ENCODE assay signal across 14 mouse cellular contexts in the genomic region with DNA sequence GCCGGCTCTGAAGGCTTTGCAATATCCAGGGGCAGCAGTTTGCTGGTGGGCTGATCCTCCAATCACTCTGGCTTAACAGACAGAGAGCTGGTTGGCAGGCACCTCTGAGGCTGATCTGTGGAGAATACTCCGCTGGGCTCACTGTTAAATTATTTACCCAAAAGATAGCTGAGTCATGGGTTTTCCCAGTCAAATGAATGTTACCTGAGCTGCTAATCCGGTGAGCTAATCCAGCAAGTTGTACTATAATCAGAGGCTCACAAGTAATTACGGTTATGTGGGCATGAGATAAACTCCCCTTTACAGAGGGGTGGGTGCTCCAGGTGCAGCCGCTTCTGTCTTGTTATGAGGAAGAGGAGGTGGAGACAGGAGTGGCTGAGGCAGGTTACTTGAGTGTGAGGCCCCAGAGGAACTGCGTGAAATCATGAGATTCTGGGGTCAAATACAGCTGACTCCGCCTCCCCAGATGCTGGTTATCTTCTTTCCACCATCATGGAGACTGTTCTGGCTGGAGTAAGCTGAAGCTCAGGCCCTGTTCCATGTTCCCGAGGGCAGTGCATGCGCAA. TPM values are rescaled to one million over a fixed set of nuclear protein-coding genes. Genes with fewer than 3 reads are reported as not detected.
DNase-seq lines count a peak whose midpoint lies in the region; ATAC-seq and TF ChIP-seq lines count a peak whose summit lies in the region.
"Had no signal": no experiment of that assay in that cellular context is flagged by ENCODE, and none has a peak within 500 bp of the region (broad histone marks: within the 10 kb centered on the region; RNA-seq: fewer than 3 reads in every experiment).

Gene Slc26a1 (minus strand): TSS at position 319 of the 566 bp plus-strand sequence.

- H3K4me1 ChIP-seq in MEL (ENCODE audit: control insufficient read depth in 1 of 2, insufficient read depth in 2 of 2, low read length in 2 of 2): peaks cover 11 to 52% of the 10 kb centered on the region in 2 experiments; a peak in 3 of 4 replicates
- H3K4me1 ChIP-seq in liver, embryonic 11.5 days (replicated peaks; ENCODE audit: control insufficient read depth, insufficient read depth, low read length): peaks cover 32% of the 10 kb centered on the region
- peaks cover 21% of the 10 kb centered on the region for H3K4me1 ChIP-seq in midbrain, embryonic 13.5 days (replicated peaks)

- TF ChIP-seq EP300 in MEL (IDR thresholded peaks at IDR 0.05; ENCODE audit: low read depth in 1 of 2, low read length in 2 of 2): peak; percentile 14 to 93; a peak in 3 of 4 replicates

- WGBS in liver, embryonic 11.5 days: 43% methylated on average over 9 of the region's 9 CpGs
- 85% methylated on average over 9 of the region's 9 CpGs for WGBS in midbrain, embryonic 13.5 days

- no peak for TF ChIP-seq CTCF in MEL (IDR thresholded peaks at IDR 0.05 in 2 of 3, conservative IDR thresholded peaks at IDR 0.05 in 1 of 3; ENCODE audit: control insufficient read depth in 1 of 3, insufficient read depth in 1 of 3, low read depth in 2 of 3, low read length in 3 of 3, poor library complexity in 1 of 3, severe bottlenecking in 1 of 3)

- H3K79me2 ChIP-seq in MEL (ENCODE audit: control insufficient read depth, insufficient read depth, low read length, poor library complexity): peaks cover 33% of the 10 kb centered on the region

- peak within 1 kb of the TSS; percentile 96 for H3K27ac ChIP-seq in MEL (ENCODE audit: control insufficient read depth, low read depth, low read length)
- peak within 1 kb of the TSS; percentile 93 for H3K27ac ChIP-seq in liver, embryonic 11.5 days (ENCODE audit: low read depth, low read length)
- H3K27ac ChIP-seq in midbrain, embryonic 13.5 days: no peak within 1 kb of the TSS
- H3K27ac ChIP-seq: hindbrain, embryonic 10.5 days; neural tube, embryonic 12.5 days had no signal

- no peaks in the 10 kb centered on the region for H3K9me3 ChIP-seq in MEL (replicated peaks; ENCODE audit: insufficient read depth, low read length)
- H3K9me3 ChIP-seq in liver, embryonic 11.5 days (ENCODE audit: control insufficient read depth, low read length): no peaks in the 10 kb centered on the region
- H3K9me3 ChIP-seq in midbrain, embryonic 13.5 days: no peaks in the 10 kb centered on the region
- H3K9me3 ChIP-seq: hindbrain, embryonic 10.5 days; neural tube, embryonic 12.5 days had no signal

- peak within 1 kb of the TSS; percentile 33 to 78 for H3K4me3 ChIP-seq in MEL (ENCODE audit: control insufficient read depth in 1 of 2, insufficient read depth in 1 of 2, low read depth in 2 of 2, low read length in 2 of 2)
- H3K4me3 ChIP-seq in liver, embryonic 11.5 days (ENCODE audit: low read depth, low read length): peak within 1 kb of the TSS; percentile 50
- no peak within 1 kb of the TSS for H3K4me3 ChIP-seq in midbrain, embryonic 13.5 days (replicated peaks)
- H3K4me3 ChIP-seq: neural tube, embryonic 12.5 days had no signal

- TF ChIP-seq RAD21 in MEL (IDR thresholded peaks at IDR 0.05; ENCODE audit: low read depth, low read length): no peak

- peak within 1 kb of the TSS; percentile 71 for H3K4me2 ChIP-seq in liver, embryonic 11.5 days
- no peak within 1 kb of the TSS for H3K4me2 ChIP-seq in midbrain, embryonic 13.5 days (replicated peaks)
- H3K4me2 ChIP-seq: midbrain, embryonic 11.5 days had no signal

- peaks cover 2 to 40% of the 10 kb centered on the region in 2 experiments; a peak in 3 of 4 replicates for H3K36me3 ChIP-seq in MEL (ENCODE audit: control insufficient read depth in 1 of 2, insufficient read depth in 2 of 2, low read length in 2 of 2)
- H3K36me3 ChIP-seq in liver, embryonic 11.5 days (ENCODE audit: control insufficient read depth, insufficient read depth, low read length): peaks cover 16% of the 10 kb centered on the region
- H3K36me3 ChIP-seq in midbrain, embryonic 13.5 days: peaks cover 29% of the 10 kb centered on the region

- TF ChIP-seq POLR2A in MEL (IDR thresholded peaks at IDR 0.05; ENCODE audit: control insufficient read depth in 1 of 2, insufficient read depth in 1 of 2, low read depth in 1 of 2, low read length in 2 of 2, poor library complexity in 1 of 2): peak in 1 of 2 experiments; percentile 84; a peak in 2 of 4 replicates

- peak; percentile 49 for ATAC-seq in liver, embryonic 11.5 days (replicated peaks; ENCODE audit: low FRiP score)
- no peak for ATAC-seq in midbrain, embryonic 13.5 days
- ATAC-seq: activated CD4-positive, CD25-positive, alpha-beta regulatory T cell, adult 4 months; forebrain, postnatal 0 days had no signal

- H3K27me3 ChIP-seq in MEL (ENCODE audit: control insufficient read depth in 1 of 2, insufficient read depth in 2 of 2, low read length in 2 of 2): no peaks in the 10 kb centered on the region
- H3K27me3 ChIP-seq in liver, embryonic 11.5 days (replicated peaks; ENCODE audit: control insufficient read depth, insufficient read depth, low read length): no peaks in the 10 kb centered on the region
- no peaks in the 10 kb centered on the region for H3K27me3 ChIP-seq in midbrain, embryonic 13.5 days
- H3K27me3 ChIP-seq: neural tube, embryonic 12.5 days had no signal

- peak; percentile 93 for DNase-seq in MEL (ENCODE audit: low read depth, low spot score)
- DNase-seq in c-Kit-negative CD71-positive TER-119-positive erythroid progenitor cells, embryonic 14.5 days (ENCODE audit: low read depth, low spot score): peak; percentile 64
- DNase-seq in kidney, adult 18-20 months: peak; percentile 71
- no peak for DNase-seq in liver, embryonic 11.5 days (ENCODE audit: low spot score)
- DNase-seq in gastrocnemius, adult 18-20 months (ENCODE audit: low spot score): no peak
- no peak for DNase-seq in layer of hippocampus, postnatal 14 days (ENCODE audit: low spot score in 2 of 2)
- DNase-seq: embryo, embryonic 11 days; forebrain, postnatal 0 days; lung, adult 2 months had no signal

- peak within 1 kb of the TSS; percentile 66 for H3K9ac ChIP-seq in MEL (ENCODE audit: control insufficient read depth, low read depth, low read length, poor library complexity, severe bottlenecking)
- peak within 1 kb of the TSS; percentile 74 for H3K9ac ChIP-seq in liver, embryonic 11.5 days (ENCODE audit: low read depth, low read length)
- no peak within 1 kb of the TSS for H3K9ac ChIP-seq in midbrain, embryonic 13.5 days (replicated peaks)
- H3K9ac ChIP-seq: forebrain, postnatal 0 days; neural tube, embryonic 12.5 days had no signal

TF ChIP-seq in MEL, 35 proteins besides CTCF, POLR2A, EP300 and RAD21 (continues in another document):
- peak; percentile 90 for TF ChIP-seq SIN3A (IDR thresholded peaks at IDR 0.05; ENCODE audit: low read length)
- no peak for TF ChIP-seq CHD2 (IDR thresholded peaks at IDR 0.05; ENCODE audit: low read length)
- peak; percentile 48; the same call in 1 of the 2 replicates for TF ChIP-seq NELFE (IDR thresholded peaks at IDR 0.05; ENCODE audit: low read depth, low read length)
- 0 out of 2 replicates have a peak, but pooled peaks have one; percentile 7 for TF ChIP-seq BHLHE40 (IDR thresholded peaks at IDR 0.05; ENCODE audit: borderline replicate concordance, low read depth, low read length)
- TF ChIP-seq NRF1 (IDR thresholded peaks at IDR 0.05; ENCODE audit: insufficient read depth, low read depth, low read length, poor library complexity, severe bottlenecking): no peak
- TF ChIP-seq ELF1 (IDR thresholded peaks at IDR 0.05; ENCODE audit: low read depth, low read length): 0 out of 2 replicates have a peak, but pooled peaks have one; percentile 3
- TF ChIP-seq MAFK (IDR thresholded peaks at IDR 0.05; ENCODE audit: borderline replicate concordance, low read depth, low read length): peak; percentile 93
- TF ChIP-seq HCFC1 (IDR thresholded peaks at IDR 0.05; ENCODE audit: low read depth, low read length): peak; percentile 52; the same call in 1 of the 2 replicates
- TF ChIP-seq E2F4 (IDR thresholded peaks at IDR 0.05; ENCODE audit: borderline replicate concordance, low read depth, low read length): no peak
- no peak for TF ChIP-seq JUND (IDR thresholded peaks at IDR 0.05; ENCODE audit: low read depth, low read length)
- TF ChIP-seq UBTF (IDR thresholded peaks at IDR 0.05; ENCODE audit: borderline replicate concordance, insufficient read depth, low read depth, low read length): no peak
- no peak for TF ChIP-seq SMC3 (IDR thresholded peaks at IDR 0.05; ENCODE audit: low read depth, low read length)
- peak; percentile 91 for TF ChIP-seq ETS1 (IDR thresholded peaks at IDR 0.05; ENCODE audit: low read depth, low read length)
- TF ChIP-seq USF1 (IDR thresholded peaks at IDR 0.05; ENCODE audit: low read depth, low read length): no peak
- peak; percentile 81; the same call in 1 of the 2 replicates for TF ChIP-seq ZMIZ1 (IDR thresholded peaks at IDR 0.05; ENCODE audit: low read depth, low read length)
- TF ChIP-seq CHD1 (IDR thresholded peaks at IDR 0.05; ENCODE audit: low read depth, low read length): peak; percentile 84
- TF ChIP-seq MAX (IDR thresholded peaks at IDR 0.05; ENCODE audit: low read length): peak; percentile 25
- TF ChIP-seq TBP (IDR thresholded peaks at IDR 0.05; ENCODE audit: low read depth, low read length): peak; percentile 91
- no peak for TF ChIP-seq MEF2A (IDR thresholded peaks at IDR 0.05; ENCODE audit: extremely low read depth, insufficient replicate concordance, low read depth, low read length, poor library complexity, severe bottlenecking)
- 0 out of 2 replicates have a peak, but pooled peaks have one; percentile 39 for TF ChIP-seq MYC (IDR thresholded peaks at IDR 0.05; ENCODE audit: low read depth, low read length)
- no peak; the same call in none of the 2 replicates for TF ChIP-seq POLR2AphosphoS2 (IDR thresholded peaks at IDR 0.05; ENCODE audit: low read length)
- TF ChIP-seq USF2 (IDR thresholded peaks at IDR 0.05; ENCODE audit: borderline replicate concordance in 1 of 2, insufficient read depth in 1 of 2, low read depth in 1 of 2, low read length in 2 of 2): no peak
- peak; percentile 86 for TF ChIP-seq TCF12 (IDR thresholded peaks at IDR 0.05; ENCODE audit: low read depth, low read length)
- TF ChIP-seq ZC3H11A (IDR thresholded peaks at IDR 0.05; ENCODE audit: low read depth, low read length): no peak
- TF ChIP-seq TAL1 (IDR thresholded peaks at IDR 0.05; ENCODE audit: low read length): peak; percentile 48
- TF ChIP-seq MAZ (IDR thresholded peaks at IDR 0.05; ENCODE audit: low read depth, low read length): no peak

RNA-seq across cellular contexts. Expression of gene Slc26a1, which starts in this region (rescaled TPM):
- 31.2 and 33.9 TPM in 2 replicates for total RNA-seq in MEL (2012; rRNA removed)
- polyA plus RNA-seq in MEL (2012; ENCODE audit: insufficient read depth in 1 of 2, insufficient read length in 2 of 2, low read depth in 1 of 2, low replicate concordance in 2 of 2, missing spikeins in 1 of 2): 10 to 100 TPM in 1 of 2 experiments, not detected in 1; 29.6 TPM
- polyA plus RNA-seq in liver, embryonic 11.5 days (2014; fragmentation: Nextera tagmentation; extraction: Ambion mirVana): 11.6 and 14.4 TPM in 2 replicates
- under 1 TPM in 1 of 2 experiments, not detected in 1; 0.12 TPM for total RNA-seq in gastrocnemius, adult 18-20 months (2021)
- total RNA-seq in layer of hippocampus, postnatal 14 days (2021): 1 to 10 TPM; 1.4 to 2.1 TPM
- polyA plus RNA-seq in midbrain, embryonic 13.5 days (2015; fragmentation: Nextera tagmentation; extraction: Ambion mirVana): 1.7 and 2.6 TPM in 2 replicates

Comparison
In these comparisons a context has a peak if more than half of its experiments do, and no peak if none do; other contexts are left out.
1. RNA of gene Slc26a1 (total RNA-seq): 31.2 to 33.9 TPM in MEL; 1.4 to 2.1 TPM in layer of hippocampus, postnatal 14 days and 0.12 TPM in gastrocnemius, adult 18-20 months; every median in the first group is over 10 times any median in the second.
2. DNase-seq: peak in MEL (single experiment), c-Kit-negative CD71-positive TER-119-positive erythroid progenitor cells, embryonic 14.5 days (single experiment) and kidney, adult 18-20 months (single experiment); none in liver, embryonic 11.5 days (single experiment), gastrocnemius, adult 18-20 months (single experiment) and layer of hippocampus, postnatal 14 days (0 of 2).